ENCODE assay signal across 10 mouse cellular contexts in genomic region chr5:25041307-25041706, GRCm38 (mm10). TPM values are rescaled to one million over a fixed set of nuclear protein-coding genes. Genes with fewer than 3 reads are reported as not detected.
DNase-seq lines count a peak whose midpoint lies in the region; ATAC-seq lines count a peak whose summit lies in the region.
"Had no signal": no experiment of that assay in that cellular context is flagged by ENCODE, and none has a peak within 500 bp of the region (broad histone marks: within the 10 kb centered on the region; RNA-seq: fewer than 3 reads in every experiment).

No protein-coding gene starts in this region.

- peaks cover 19% of the 10 kb centered on the region; the same call in 1 of the 2 replicates for H3K4me1 ChIP-seq in heart, embryonic 11.5 days (ENCODE audit: control insufficient read depth, insufficient read depth, low read length)
- no peaks in the 10 kb centered on the region for H3K4me1 ChIP-seq in limb, embryonic 10.5 days

- H3K27me3 ChIP-seq in heart, embryonic 11.5 days (ENCODE audit: control insufficient read depth, insufficient read depth, low read length) = no peaks in the 10 kb centered on the region
- no peaks in the 10 kb centered on the region for H3K27me3 ChIP-seq in limb, embryonic 10.5 days (ENCODE audit: low read depth, poor library complexity, severe bottlenecking)

- no peak overlapping the region for H3K9ac ChIP-seq in heart, embryonic 11.5 days (ENCODE audit: low read depth, low read length)

- no peak overlapping the region for H3K4me3 ChIP-seq in heart, embryonic 11.5 days (ENCODE audit: low read depth, low read length)
- H3K4me3 ChIP-seq in limb, embryonic 10.5 days = no peak overlapping the region

- ATAC-seq in heart, embryonic 11.5 days (replicated peaks; ENCODE audit: insufficient number of reproducible peaks, low FRiP score, low TSS enrichment) = 0 out of 2 replicates have a peak, but pooled peaks have one; percentile 44

- H3K9me3 ChIP-seq in heart, embryonic 11.5 days (replicated peaks; ENCODE audit: control insufficient read depth, low read length) = peaks cover 2% of the 10 kb centered on the region; the same call in 1 of the 2 replicates
- no peaks in the 10 kb centered on the region for H3K9me3 ChIP-seq in limb, embryonic 10.5 days (replicated peaks)

- no peak overlapping the region for H3K27ac ChIP-seq in heart, embryonic 11.5 days (ENCODE audit: low read depth, low read length)
- H3K27ac ChIP-seq in limb, embryonic 10.5 days = no peak overlapping the region
- H3K27ac ChIP-seq: macrophage had no signal

- no peaks in the 10 kb centered on the region for H3K36me3 ChIP-seq in heart, embryonic 11.5 days (ENCODE audit: control insufficient read depth, insufficient read depth, low read length)
- H3K36me3 ChIP-seq in limb, embryonic 10.5 days = no peaks in the 10 kb centered on the region

- 34% methylated on average over 5 of the region's 5 CpGs for WGBS in heart, embryonic 11.5 days (ENCODE audit: insufficient replicate concordance)
- 48% methylated on average over 5 of the region's 5 CpGs for WGBS in limb, embryonic 10.5 days

- no peak for DNase-seq in heart, adult 8-10 months (ENCODE audit: low spot score)
- peak; percentile 38 for DNase-seq in urinary bladder, postnatal 14 days (ENCODE audit: low spot score)
- no peak for DNase-seq in urinary bladder, postnatal 4 days (ENCODE audit: low spot score in 2 of 2)
- DNase-seq in heart, postnatal 4 days = peak; percentile 49
- no peak for DNase-seq in spleen, adult 18-20 months
- no peak for DNase-seq in urinary bladder, postnatal 10 days (ENCODE audit: low spot score)
- no peak for DNase-seq in limb, embryonic 10.5 days (ENCODE audit: low spot score)
- DNase-seq: right cerebral cortex, adult 18-20 months had no signal

- no peak overlapping the region for H3K4me2 ChIP-seq in heart, embryonic 11.5 days

RNA-seq across cellular contexts. Expression of gene Prkag2, which starts 59.1 kb away (rescaled TPM):
- 84.6 and 101 TPM in 2 replicates for polyA plus RNA-seq in heart, embryonic 11.5 days (2014; fragmentation: Nextera tagmentation; extraction: Ambion mirVana)
- total RNA-seq in heart, adult 8-10 months (2022) = 10 to 100 TPM; 26.9 to 39.0 (median 30.5) TPM
- 100 to 1,000 TPM; 143 to 152 TPM for total RNA-seq in heart, postnatal 4 days (2021)
- polyA plus RNA-seq in limb, embryonic 10.5 days (2016; fragmentation: Nextera tagmentation; extraction: Ambion mirVana) = 33.3 and 35.1 TPM in 2 replicates

Comparison
In these comparisons a context has a peak if more than half of its experiments do, and no peak if none do; other contexts are left out.
1. DNase-seq: peak in urinary bladder, postnatal 14 days (single experiment) and heart, postnatal 4 days (single experiment); none in heart, adult 8-10 months (single experiment), urinary bladder, postnatal 4 days (0 of 2), spleen, adult 18-20 months (0 of 2), urinary bladder, postnatal 10 days (single experiment) and limb, embryonic 10.5 days (single experiment).